Comparison of ENCODE assay signal across 8 mouse cellular contexts in genomic region chr7:92669507-92670471, GRCm38 (mm10). TPM values are rescaled to one million over a fixed set of nuclear protein-coding genes. Genes with fewer than 3 reads are reported as not detected.
DNase-seq lines count a peak whose midpoint lies in the region; ATAC-seq and TF ChIP-seq lines count a peak whose summit lies in the region.

Gene Pcf11, minus strand, starts transcription at chr7:92669934.

- peak within 1 kb of the TSS; percentile 99 for H3K9ac ChIP-seq in hindbrain, postnatal 0 days (replicated peaks; ENCODE audit: low read length)

- under 1% methylated on average over 85 of the region's 88 CpGs for WGBS in hindbrain, postnatal 0 days

- peak; percentile 91 for ATAC-seq in common myeloid progenitor, adult 5-6 weeks (replicated peaks; ENCODE audit: low read depth, poor library complexity, severe bottlenecking)
- peak; percentile 99 for ATAC-seq in hindbrain, postnatal 0 days
- ATAC-seq in megakaryocyte, adult 5-6 weeks (ENCODE audit: poor library complexity, severe bottlenecking) = peak; percentile 81

- no peaks in the 10 kb centered on the region for H3K36me3 ChIP-seq in hindbrain, postnatal 0 days (ENCODE audit: insufficient read depth, low read length)

- peak within 1 kb of the TSS; percentile 89 for H3K4me3 ChIP-seq in gastrocnemius, adult 2 months
- peak within 1 kb of the TSS; percentile 97 for H3K4me3 ChIP-seq in hindbrain, postnatal 0 days (ENCODE audit: low read length)
- H3K4me3 ChIP-seq in left cerebral cortex, adult 2 months = peak within 1 kb of the TSS; percentile 99

- H3K27ac ChIP-seq in gastrocnemius, adult 2 months = peak within 1 kb of the TSS; percentile 100
- H3K27ac ChIP-seq in hindbrain, postnatal 0 days = peak within 1 kb of the TSS; percentile 99
- H3K27ac ChIP-seq in left cerebral cortex, adult 2 months = peak within 1 kb of the TSS; percentile 99

- H3K9me3 ChIP-seq in hindbrain, postnatal 0 days (ENCODE audit: low read length) = no peaks in the 10 kb centered on the region

- peak; percentile 99 for DNase-seq in ZHBTc4 (ENCODE audit: low read depth, low spot score)
- DNase-seq in gastrocnemius, adult 2 months = peak; percentile 97
- peak; percentile 99 for DNase-seq in hindbrain, postnatal 0 days (ENCODE audit: low spot score)
- DNase-seq in left cerebral cortex, adult 2 months (ENCODE audit: extremely low spot score in 1 of 2, low spot score in 2 of 2) = peak; percentile 95
- DNase-seq in right cerebral cortex, adult 2 months (ENCODE audit: low spot score in 2 of 2) = peak; percentile 97
- peak; percentile 96 for DNase-seq in urinary bladder, postnatal 14 days (ENCODE audit: low spot score)

- TF ChIP-seq CTCF in gastrocnemius, adult 2 months (IDR thresholded peaks at IDR 0.05) = no peak
- no peak for TF ChIP-seq CTCF in hindbrain, postnatal 0 days (IDR thresholded peaks at IDR 0.05; ENCODE audit: low read depth)
- no peak for TF ChIP-seq CTCF in left cerebral cortex, adult 2 months (IDR thresholded peaks at IDR 0.05)

- intact Hi-C loops in gastrocnemius, adult 2 months (cut with DNase I) = loop anchor here (1.0 to 5.0 kb wide), 4 partner anchors 32 to 158 kb away; partner anchors contain the start of genes Ankrd42 and Rab30
- intact Hi-C loops in left cerebral cortex, adult 2 months (cut with DNase I) = loop anchor here (2.0 kb wide), 2 partner anchors 71 to 205 kb away; partner anchors contain the start of genes Ddias, Prcp and Rab30

- H3K27me3 ChIP-seq in hindbrain, postnatal 0 days (ENCODE audit: insufficient read depth, low read length) = no peaks in the 10 kb centered on the region

- H3K4me1 ChIP-seq in hindbrain, postnatal 0 days (ENCODE audit: insufficient read depth, low read length) = peaks cover 19% of the 10 kb centered on the region

- peak within 1 kb of the TSS; percentile 90 for H3K4me2 ChIP-seq in hindbrain, postnatal 0 days (ENCODE audit: low read depth, low read length)

RNA-seq across cellular contexts. Expression of gene Pcf11, which starts in this region (rescaled TPM):
- 97.9 and 112 TPM in 2 replicates for total RNA-seq in common myeloid progenitor, adult 5-6 weeks (2017)
- 10 to 100 TPM; 19.2 to 25.9 TPM for total RNA-seq in gastrocnemius, adult 2 months (2021)
- total RNA-seq in hindbrain, postnatal 0 days (2014; rRNA removed) = 31.3 and 35.2 TPM in 2 replicates
- polyA plus RNA-seq in hindbrain, postnatal 0 days (2015; fragmentation: Nextera tagmentation; extraction: Ambion mirVana) = 14.4 and 15.2 TPM in 2 replicates
- 10 to 100 TPM; 52.8 to 72.0 TPM for total RNA-seq in left cerebral cortex, adult 2 months (2021)
- total RNA-seq in megakaryocyte, adult 5-6 weeks (2015) = 71.4 and 79.6 TPM in 2 replicates
- total RNA-seq in megakaryocyte, adult 5-6 weeks (2017) = 67.7 and 70.6 TPM in 2 replicates

Comparison
In these comparisons a context has a peak if more than half of its experiments do, and no peak if none do; other contexts are left out.
1. Peak in every context shown above with its lines: DNase-seq, ATAC-seq, H3K4me3 ChIP-seq and H3K27ac ChIP-seq.